Mouse (Mus musculus) erythroblast, embryonic 14.5 days (primary cell): ENCODE measurements around the gene Apob. TPM values are rescaled to one million over a fixed set of nuclear protein-coding genes. Genes with fewer than 3 reads are reported as not detected.
"Not testable (repeated sequence)": the region's sequence is repeated elsewhere in the genome, so short reads cannot be mapped to it uniquely, and the experiment has no call there.

Experiments used
- H3K27me3 ChIP-seq: 2 replicates; pipeline ENCODE4 v1.6.1; 2012; ENCODE audit warnings: inconsistent platforms; ENCODE audit not compliant: control insufficient read depth
- H3K36me3 ChIP-seq: 2 replicates; pipeline ENCODE4 v1.6.1; 2012; ENCODE audit warnings: mild to moderate bottlenecking, inconsistent platforms; ENCODE audit not compliant: control insufficient read depth
- H3K4me1 ChIP-seq: 2 replicates; pipeline ENCODE4 v1.6.1; 2012; ENCODE audit warnings: inconsistent platforms; ENCODE audit not compliant: control insufficient read depth
- H3K4me3 ChIP-seq: replicated peaks from 2 replicates; pipeline ENCODE3; 2012; ENCODE audit warnings: moderate library complexity, mild to moderate bottlenecking, inconsistent platforms
- H3K9me3 ChIP-seq: 2 replicates; pipeline ENCODE4 v1.6.1; 2012; ENCODE audit warnings: low read length, inconsistent platforms, mixed read lengths; ENCODE audit not compliant: control insufficient read depth
- GATA1 ChIP-seq: IDR thresholded peaks from 2 replicates; pipeline ENCODE4 v1.6.1; 2012; ENCODE audit warnings: low read length, inconsistent platforms, mixed read lengths
- TAL1 ChIP-seq: IDR thresholded peaks from 3 replicates; pipeline ENCODE4 v1.6.1; 2012; ENCODE audit warnings: low read length, inconsistent platforms, mixed read lengths
- polyA plus RNA-seq: library from polyadenylated mRNA; stranded (reverse); fragments of >175 nt; gene quantifications from 2 replicates; pipeline ENCODE4 v1.2.3, GENCODE M21; 2012

Apob gene
- polyA plus RNA-seq, 1 experiment, result 0.03 TPM

- Histone ChIP-seq H3K4me1 (no peaks in the 10 kb centered on the region), H3K36me3 (no peaks in the 10 kb centered on the region), H3K27me3 (no peaks in the 10 kb centered on the region), H3K9me3 (no peaks in the 10 kb centered on the region), H3K4me3 (no peak overlapping the region)
- TF ChIP-seq GATA1 (no peak), TAL1 (no peak)
Observed at GRCm38 (mm10) chr12:7971736-7972135, 5.7 kb upstream of the Apob start.

- Histone ChIP-seq H3K36me3 (no peaks in the 10 kb centered on the region), H3K9me3 (0 out of 2 replicates have a peak, but pooled peaks cover 3% of the 10 kb centered on the region), H3K4me1 (no peaks in the 10 kb centered on the region), H3K4me3 (no peak overlapping the region), H3K27me3 (no peaks in the 10 kb centered on the region)
- TF ChIP-seq GATA1 (no peak), TAL1 (no peak)
Observed at GRCm38 (mm10) chr12:7973773-7974322, 3.6 kb upstream of the Apob start.

- TF ChIP-seq TAL1 (no peak), GATA1 (no peak)
- peak overlapping the region; percentile 57 for H3K4me3 ChIP-seq
Observed at GRCm38 (mm10) chr12:7978190-7978884, 889 bp downstream of the Apob start.

GRCm38 (mm10) chr12:7984411-7984810, 7.0 kb downstream of the Apob start:
- Histone ChIP-seq H3K4me1 (no peaks in the 10 kb centered on the region), H3K27me3 (no peaks in the 10 kb centered on the region), H3K36me3 (peaks cover 3% of the 10 kb centered on the region; the same call in 1 of the 2 replicates), H3K9me3 (no peaks in the 10 kb centered on the region; the same call in 1 of the 2 replicates), H3K4me3 (no peak overlapping the region)
- no peak for TF ChIP-seq GATA1
- TF ChIP-seq TAL1, result no peak

More at GRCm38 (mm10) chr12:7978190-7978884, 889 bp downstream of the Apob start:
- Histone ChIP-seq H3K36me3 (no peaks in the 10 kb centered on the region; the same call in 1 of the 2 replicates), H3K4me1 (no peaks in the 10 kb centered on the region), H3K27me3 (no peaks in the 10 kb centered on the region), H3K9me3 (0 out of 2 replicates have a peak, but pooled peaks cover 3% of the 10 kb centered on the region)

GRCm38 (mm10) chr12:7990804-7991203, 13.4 kb downstream of the Apob start:
- H3K36me3 ChIP-seq, result peaks cover 4% of the 10 kb centered on the region; the same call in 1 of the 2 replicates
- no peaks in the 10 kb centered on the region for H3K27me3 ChIP-seq
- H3K4me1 ChIP-seq, result no peaks in the 10 kb centered on the region
- H3K4me3 ChIP-seq, result no peak overlapping the region
- no peaks in the 10 kb centered on the region for H3K9me3 ChIP-seq
- TF ChIP-seq TAL1 (no peak), GATA1 (no peak)

GRCm38 (mm10) chr12:7991570-7991969, 14.1 kb downstream of the Apob start:
- no peak for TF ChIP-seq GATA1
- Histone ChIP-seq H3K36me3 (peaks cover 4% of the 10 kb centered on the region; the same call in 1 of the 2 replicates), H3K4me3 (no peak overlapping the region), H3K27me3 (no peaks in the 10 kb centered on the region), H3K9me3 (no peaks in the 10 kb centered on the region), H3K4me1 (no peaks in the 10 kb centered on the region)

- no peaks in the 10 kb centered on the region for H3K27me3 ChIP-seq
- TF ChIP-seq GATA1, result no peak
- TF ChIP-seq TAL1, result no peak
- no peak overlapping the region for H3K4me3 ChIP-seq
- peaks cover 2% of the 10 kb centered on the region; the same call in 1 of the 2 replicates for H3K9me3 ChIP-seq
- H3K36me3 ChIP-seq, result no peaks in the 10 kb centered on the region
- H3K4me1 ChIP-seq, result no peaks in the 10 kb centered on the region
Observed at GRCm38 (mm10) chr12:8020931-8021330, 43.5 kb downstream of the Apob start.

- TF ChIP-seq TAL1, result no peak
- Histone ChIP-seq H3K9me3 (0 out of 2 replicates have a peak, but pooled peaks cover 2% of the 10 kb centered on the region), H3K27me3 (no peaks in the 10 kb centered on the region), H3K4me3 (no peak overlapping the region), H3K36me3 (no peaks in the 10 kb centered on the region), H3K4me1 (no peaks in the 10 kb centered on the region)
Observed at GRCm38 (mm10) chr12:8029520-8029919, 52.1 kb downstream of the Apob start.

- TF ChIP-seq TAL1 (no peak), GATA1 (no peak)
- peaks cover 2% of the 10 kb centered on the region; the same call in 1 of the 2 replicates for H3K9me3 ChIP-seq
- no peaks in the 10 kb centered on the region for H3K27me3 ChIP-seq
- H3K4me1 ChIP-seq, result no peaks in the 10 kb centered on the region
- no peak overlapping the region for H3K4me3 ChIP-seq
- no peaks in the 10 kb centered on the region for H3K36me3 ChIP-seq
Observed at GRCm38 (mm10) chr12:8030057-8030456, 52.6 kb downstream of the Apob start.

- not testable (repeated sequence) for H3K4me3 ChIP-seq, H3K27me3 ChIP-seq, H3K36me3 ChIP-seq, H3K9me3 ChIP-seq, H3K4me1 ChIP-seq
Observed at GRCm38 (mm10) chr12:8031169-8031568, 53.7 kb downstream of the Apob start.
